Mouse (Mus musculus) midbrain, postnatal 0 days (tissue): ENCODE results near the gene Vps25. TPM values are rescaled to one million over a fixed set of nuclear protein-coding genes. Genes with fewer than 3 reads are reported as not detected.

Experiments used
- ATAC-seq: fragments of 200-750 bp; cut with Nextera tagmentation; 2 replicates; pipeline ENCODE4 v1.8.0; 2017; ENCODE audit warnings: moderate number of reproducible peaks, mild to moderate bottlenecking, moderate TSS enrichment, moderate library complexity; ENCODE audit not compliant: low FRiP score
- DNase-seq: peaks from one replicate; pipeline ENCODE4 v3.0.0-alpha.2; 2015; ENCODE audit warnings: low spot score
- H3K27ac ChIP-seq: fragments of 300-500 bp; sonication (generic); 2 replicates; pipeline ENCODE4 v1.5.1; 2014; ENCODE audit warnings: low read depth, mild to moderate bottlenecking, low read length, mixed read lengths
- H3K27me3 ChIP-seq: fragments of 300-500 bp; sonication (generic); 2 replicates; pipeline ENCODE4 v1.6.1; 2014; ENCODE audit warnings: low read length, control low read depth, mixed read lengths; ENCODE audit not compliant: insufficient read depth
- H3K36me3 ChIP-seq: fragments of 300-500 bp; sonication (generic); 2 replicates; pipeline ENCODE4 v1.6.1; 2014; ENCODE audit warnings: low read length, control low read depth, mixed read lengths; ENCODE audit not compliant: insufficient read depth
- H3K4me1 ChIP-seq: fragments of 300-500 bp; sonication (generic); 2 replicates; pipeline ENCODE4 v1.6.1; 2014; ENCODE audit warnings: mild to moderate bottlenecking, control low read depth, antibody characterized with exemption, low read length, mixed read lengths; ENCODE audit not compliant: insufficient read depth
- H3K4me2 ChIP-seq: fragments of 300-500 bp; sonication (generic); 2 replicates; pipeline ENCODE4 v1.6.1; 2014; ENCODE audit warnings: low read depth, mild to moderate bottlenecking, low read length, mixed read lengths; ENCODE audit not compliant: poor library complexity, severe bottlenecking
- H3K4me3 ChIP-seq: fragments of 300-500 bp; sonication (generic); 2 replicates; pipeline ENCODE4 v1.5.1; 2014; ENCODE audit warnings: low read depth, mild to moderate bottlenecking, low read length, moderate library complexity
- H3K9ac ChIP-seq: fragments of 300-500 bp; sonication (generic); replicated peaks from 2 replicates; pipeline ENCODE4 v1.6.1; 2014; ENCODE audit warnings: mild to moderate bottlenecking, low read length, moderate library complexity, mixed read lengths; ENCODE audit not compliant: poor library complexity, severe bottlenecking
- H3K9me3 ChIP-seq: fragments of 300-500 bp; sonication (generic); 2 replicates; pipeline ENCODE4 v1.6.1; 2016; ENCODE audit warnings: low read length, control low read depth
- CTCF ChIP-seq: IDR thresholded peaks from 2 replicates; pipeline ENCODE4 v1.5.1; 2016; ENCODE audit warnings: antibody characterized with exemption, mild to moderate bottlenecking
- WGBS: fragments of 180-500 bp; shearing (Covaris S2); extraction: QIAGEN DNeasy Blood & Tissue Kit; methylation state at CpG from one replicate; pipeline ENCODE4 v1.1.7; 2014; 5-methylcytosine and 5-hydroxymethylcytosine counted together
- polyA plus RNA-seq: library from polyadenylated mRNA; unstranded; fragments of >200 nt; fragmentation: Nextera tagmentation; extraction: Ambion mirVana; gene quantifications from 2 replicates; pipeline ENCODE4 v1.2.1, GENCODE M21; 2015
- total RNA-seq: library from RNA; depleted of rRNA; stranded (reverse); fragments of >200 nt; gene quantifications from 2 replicates; pipeline ENCODE4 v1.2.3, GENCODE M21; 2014

Vps25 gene
- total and polyA plus RNA-seq, 2 experiments from 2014 or later, result 82.3 to 130 TPM

- TF ChIP-seq CTCF, result no peak
- Histone ChIP-seq H3K27me3 (peaks cover 32% of the 10 kb centered on the region), H3K4me1 (peaks cover 11% of the 10 kb centered on the region; the same call in 1 of the 2 replicates), H3K27ac (no peak overlapping the region), H3K36me3 (no peaks in the 10 kb centered on the region; the same call in 1 of the 2 replicates), H3K9ac (no peak overlapping the region), H3K9me3 (no peaks in the 10 kb centered on the region), H3K4me2 (no peak overlapping the region), H3K4me3 (no peak overlapping the region)
- DNase-seq (no peak), ATAC-seq (no peak)
- 7% methylated on average over 32 of the region's 32 CpGs for WGBS
Observed at GRCm38 (mm10) chr11:101263138-101263988, 9.9 kb downstream of the Vps25 start.

- Histone ChIP-seq H3K4me2 (no peak overlapping the region), H3K9me3 (no peaks in the 10 kb centered on the region), H3K36me3 (no peaks in the 10 kb centered on the region; the same call in 1 of the 2 replicates), H3K4me3 (no peak overlapping the region), H3K27ac (no peak overlapping the region), H3K4me1 (peaks cover 11% of the 10 kb centered on the region; the same call in 1 of the 2 replicates), H3K27me3 (peaks cover 32% of the 10 kb centered on the region), H3K9ac (no peak overlapping the region)
- no peak for TF ChIP-seq CTCF
- ATAC-seq (no peak), DNase-seq (no peak)
- 7% methylated on average over 3 of the region's 3 CpGs for WGBS
Observed at GRCm38 (mm10) chr11:101263989-101264280, 10.4 kb downstream of the Vps25 start.

GRCm38 (mm10) chr11:101264954-101265471, 11.5 kb downstream of the Vps25 start:
- no peak for DNase-seq

GRCm38 (mm10) chr11:101265906-101266305, 12.4 kb downstream of the Vps25 start:
- no peak overlapping the region for H3K4me3 ChIP-seq
- H3K4me1 ChIP-seq, result peaks cover 5% of the 10 kb centered on the region; the same call in 1 of the 2 replicates
- H3K9ac ChIP-seq, result no peak overlapping the region
- H3K27me3 ChIP-seq, result peaks cover 32% of the 10 kb centered on the region
- no peak overlapping the region for H3K27ac ChIP-seq
- no peak for DNase-seq
- no peak for TF ChIP-seq CTCF
- no peaks in the 10 kb centered on the region for H3K9me3 ChIP-seq
- H3K36me3 ChIP-seq, result no peaks in the 10 kb centered on the region
- 19% methylated on average over 6 of the region's 6 CpGs for WGBS
- H3K4me2 ChIP-seq, result no peak overlapping the region
- no peak for ATAC-seq

More at GRCm38 (mm10) chr11:101264954-101265471, 11.5 kb downstream of the Vps25 start:
- H3K9me3 ChIP-seq, result no peaks in the 10 kb centered on the region
- 3% methylated on average over 31 of the region's 31 CpGs for WGBS
- peaks cover 32% of the 10 kb centered on the region for H3K27me3 ChIP-seq
- no peak for ATAC-seq
- no peak overlapping the region for H3K27ac ChIP-seq
- H3K36me3 ChIP-seq, result no peaks in the 10 kb centered on the region
- H3K4me2 ChIP-seq, result peak overlapping the region; percentile 52
- no peak for TF ChIP-seq CTCF
- H3K4me1 ChIP-seq, result peaks cover 11% of the 10 kb centered on the region; the same call in 1 of the 2 replicates
- peak overlapping the region; percentile 34 for H3K4me3 ChIP-seq
- H3K9ac ChIP-seq, result 0 out of 2 replicates have a peak overlapping the region, but pooled peaks have one; percentile 33

- peaks cover 11% of the 10 kb centered on the region; the same call in 1 of the 2 replicates for H3K27me3 ChIP-seq
- ATAC-seq, result no peak
- peak overlapping the region; percentile 36; the same call in 1 of the 2 replicates for H3K9ac ChIP-seq
Observed at GRCm38 (mm10) chr11:101269577-101270116, 16.1 kb downstream of the Vps25 start.

More at GRCm38 (mm10) chr11:101269577-101270116, 16.1 kb downstream of the Vps25 start:
- H3K36me3 ChIP-seq, result no peaks in the 10 kb centered on the region
- peak; percentile 62 for DNase-seq
- peaks cover 5% of the 10 kb centered on the region; the same call in 1 of the 2 replicates for H3K4me1 ChIP-seq
- H3K4me2 ChIP-seq, result 0 out of 2 replicates have a peak overlapping the region, but pooled peaks have one; percentile 12
- H3K9me3 ChIP-seq, result no peaks in the 10 kb centered on the region
- TF ChIP-seq CTCF, result no peak
- WGBS, result 22% methylated on average over 10 of the region's 10 CpGs
- no peak overlapping the region for H3K4me3 ChIP-seq
- H3K27ac ChIP-seq, result peak overlapping the region; percentile 43; the same call in 1 of the 2 replicates
